Comparison of ENCODE assay signal across 7 mouse cellular contexts in genomic region chr8:88697642-88698031, GRCm38 (mm10). TPM values are rescaled to one million over a fixed set of nuclear protein-coding genes. Genes with fewer than 3 reads are reported as not detected.
DNase-seq lines count a peak whose midpoint lies in the region; ATAC-seq and TF ChIP-seq lines count a peak whose summit lies in the region.

No protein-coding gene starts in this region.

- no peaks in the 10 kb centered on the region for H3K27me3 ChIP-seq in forebrain, postnatal 0 days (ENCODE audit: insufficient read depth, low read length)
- H3K27me3 ChIP-seq in kidney, postnatal 0 days (ENCODE audit: insufficient read depth, low read length), result no peaks in the 10 kb centered on the region
- H3K27me3 ChIP-seq in myocyte (ENCODE audit: control insufficient read depth, insufficient read depth, insufficient read length), result no peaks in the 10 kb centered on the region

- no peaks in the 10 kb centered on the region; the same call in 1 of the 2 replicates for H3K4me1 ChIP-seq in brown adipose tissue, adult 24 weeks (ENCODE audit: control insufficient read depth, insufficient read depth, insufficient read length, low read length)
- 0 out of 2 replicates have a peak, but pooled peaks cover 3% of the 10 kb centered on the region for H3K4me1 ChIP-seq in forebrain, postnatal 0 days (ENCODE audit: insufficient read depth)
- H3K4me1 ChIP-seq in kidney, postnatal 0 days (replicated peaks; ENCODE audit: insufficient read depth, low read length), result peaks cover 4% of the 10 kb centered on the region; the same call in 1 of the 2 replicates

- H3K27ac ChIP-seq in brown adipose tissue, adult 24 weeks (replicated peaks; ENCODE audit: low read depth, low read length), result peak overlapping the region; percentile 55; the same call in 1 of the 2 replicates
- H3K27ac ChIP-seq in forebrain, postnatal 0 days (ENCODE audit: low read depth, low read length), result peak overlapping the region; percentile 83
- H3K27ac ChIP-seq in kidney, postnatal 0 days, result peak overlapping the region; percentile 77

- WGBS in forebrain, postnatal 0 days, result 12% methylated on average over 4 of the region's 4 CpGs
- WGBS in kidney, postnatal 0 days, result 8% methylated on average over 4 of the region's 4 CpGs

- no peaks in the 10 kb centered on the region for H3K36me3 ChIP-seq in forebrain, postnatal 0 days (ENCODE audit: insufficient read depth)
- no peaks in the 10 kb centered on the region for H3K36me3 ChIP-seq in kidney, postnatal 0 days (ENCODE audit: insufficient read depth, low read length)
- H3K36me3 ChIP-seq in myocyte (ENCODE audit: control insufficient read depth, insufficient read depth), result no peaks in the 10 kb centered on the region

- peak overlapping the region; percentile 77 for H3K9ac ChIP-seq in forebrain, postnatal 0 days
- peak overlapping the region; percentile 80 for H3K9ac ChIP-seq in kidney, postnatal 0 days (ENCODE audit: low read depth, low read length)

- intact Hi-C loops in left cerebral cortex, postnatal 25 days (cut with DNase I), result loop anchor here (1.0 kb wide), 1 partner anchor 70 kb away; no protein-coding TSS in a partner anchor

- peak; percentile 24 for DNase-seq in thymus, postnatal 14 days
- no peak for DNase-seq in thymus, postnatal 25 days
- DNase-seq in forebrain, postnatal 0 days, result no peak
- no peak for DNase-seq in kidney, postnatal 0 days (ENCODE audit: low spot score)
- DNase-seq in left cerebral cortex, postnatal 25 days (ENCODE audit: low spot score in 2 of 2), result no peak

- peak overlapping the region; percentile 54 for H3ac ChIP-seq in myocyte (ENCODE audit: control insufficient read depth, insufficient read length)

- peaks cover 34% of the 10 kb centered on the region for H3K79me2 ChIP-seq in myocyte (ENCODE audit: control insufficient read depth, insufficient read depth)

- no peaks in the 10 kb centered on the region for H3K9me3 ChIP-seq in forebrain, postnatal 0 days (ENCODE audit: low read length)
- no peaks in the 10 kb centered on the region for H3K9me3 ChIP-seq in kidney, postnatal 0 days (replicated peaks; ENCODE audit: low read length)

- no peak for TF ChIP-seq CTCF in forebrain, postnatal 0 days (IDR thresholded peaks at IDR 0.05; ENCODE audit: low read depth)
- no peak for TF ChIP-seq CTCF in kidney, postnatal 0 days (IDR thresholded peaks at IDR 0.05; ENCODE audit: low read depth)

- no peak for ATAC-seq in forebrain, postnatal 0 days
- no peak for ATAC-seq in kidney, postnatal 0 days (replicated peaks; ENCODE audit: low FRiP score, low read depth)

- peak overlapping the region; percentile 86 for H3K4me3 ChIP-seq in brown adipose tissue, adult 24 weeks (ENCODE audit: insufficient read depth, low read depth, low read length)
- peak overlapping the region; percentile 83 for H3K4me3 ChIP-seq in forebrain, postnatal 0 days (ENCODE audit: low read depth, low read length)
- H3K4me3 ChIP-seq in kidney, postnatal 0 days (replicated peaks; ENCODE audit: low read depth, low read length), result peak overlapping the region; percentile 85
- peak overlapping the region; percentile 68 for H3K4me3 ChIP-seq in myocyte

- peak overlapping the region; percentile 81 for H3K4me2 ChIP-seq in forebrain, postnatal 0 days (ENCODE audit: low read depth)
- H3K4me2 ChIP-seq in kidney, postnatal 0 days (ENCODE audit: low read length), result peak overlapping the region; percentile 69
- H3K4me2 ChIP-seq in myocyte (ENCODE audit: low read depth), result peak overlapping the region; percentile 85

- TF ChIP-seq POLR2A in myocyte (IDR thresholded peaks at IDR 0.05; ENCODE audit: insufficient read length, low read depth), result no peak

TF ChIP-seq in myocyte, 11 proteins besides CTCF, POLR2A, EP300 and RAD21:
- TF ChIP-seq MYOG (IDR thresholded peaks at IDR 0.05; ENCODE audit: control insufficient read depth in 1 of 3, insufficient read depth in 1 of 3, insufficient read length in 2 of 3, low read depth in 2 of 3) (no peak), E2F4 (IDR thresholded peaks at IDR 0.05; ENCODE audit: insufficient read depth) (no peak), REST (IDR thresholded peaks at IDR 0.05; ENCODE audit: insufficient read depth, insufficient read length) (no peak), USF1 (IDR thresholded peaks at IDR 0.05; ENCODE audit: low read depth) (no peak), CEBPB (IDR thresholded peaks at IDR 0.05; ENCODE audit: insufficient read depth, poor library complexity, severe bottlenecking) (no peak), MAX (IDR thresholded peaks at IDR 0.05; ENCODE audit: low read depth) (no peak), MYOD1 (IDR thresholded peaks at IDR 0.05; ENCODE audit: control insufficient read depth in 1 of 3, insufficient read length in 2 of 3, low read depth in 2 of 3) (no peak)

RNA-seq across cellular contexts. Expression of gene Cyld, which starts 0.8 kb away (rescaled TPM):
- 8.1 and 8.9 TPM in 2 replicates for polyA plus RNA-seq in brown adipose tissue, adult 24 weeks (2012; ENCODE audit: insufficient read depth, insufficient read length, missing spikeins)
- total RNA-seq in forebrain, postnatal 0 days (2014; rRNA removed), result 18.1 and 22.7 TPM in 2 replicates
- polyA plus RNA-seq in forebrain, postnatal 0 days (2015; fragmentation: Nextera tagmentation; extraction: Ambion mirVana), result 6.5 and 10.6 TPM in 2 replicates
- polyA plus RNA-seq in kidney, postnatal 0 days (2015; fragmentation: Nextera tagmentation; extraction: Ambion mirVana), result 9.5 and 11.4 TPM in 2 replicates
- 5.6 TPM for polyA plus RNA-seq in myocyte (2012; fragmentation: generic; extraction: Trizol)
- 100 to 1,000 TPM; 105 to 118 TPM for total RNA-seq in left cerebral cortex, postnatal 25 days (2021)

RNA-seq across cellular contexts. Expression of gene Nod2, which starts 50.5 kb away (rescaled TPM):
- polyA plus RNA-seq in brown adipose tissue, adult 24 weeks (2012; ENCODE audit: insufficient read depth, insufficient read length, missing spikeins), result 0.24 and 0.58 TPM in 2 replicates
- 0.38 and 0.76 TPM in 2 replicates for total RNA-seq in forebrain, postnatal 0 days (2014; rRNA removed)
- polyA plus RNA-seq in forebrain, postnatal 0 days (2015; fragmentation: Nextera tagmentation; extraction: Ambion mirVana), result 0.05 and 0.06 TPM in 2 replicates
- 0.32 and 0.38 TPM in 2 replicates for polyA plus RNA-seq in kidney, postnatal 0 days (2015; fragmentation: Nextera tagmentation; extraction: Ambion mirVana)
- polyA plus RNA-seq in myocyte (2012; fragmentation: generic; extraction: Trizol), result 1.6 TPM
- under 1 TPM; 0.34 to 0.43 TPM for total RNA-seq in left cerebral cortex, postnatal 25 days (2021)
